Comparison of ENCODE assay signal across 17 mouse cellular contexts in genomic region chr12:102697381-102697780, GRCm38 (mm10). TPM values are rescaled to one million over a fixed set of nuclear protein-coding genes. Genes with fewer than 3 reads are reported as not detected.
A peak's percentile ranks its signal among the peaks of the same experiment; 100 is the strongest.
DNase-seq lines count a peak whose midpoint lies in the region; ATAC-seq lines count a peak whose summit lies in the region.
"Had no signal": no experiment of that assay in that cellular context is flagged by ENCODE, and none has a peak within 500 bp of the region (broad histone marks: within the 10 kb centered on the region; RNA-seq: fewer than 3 reads in every experiment).

No protein-coding gene starts in this region.

- peak; percentile 83 for DNase-seq in heart, adult 11 months
- DNase-seq in heart, postnatal 14 days: no peak
- DNase-seq in midbrain, embryonic 14.5 days: no peak
- no peak for DNase-seq in forebrain, embryonic 11.5 days (ENCODE audit: low spot score)
- DNase-seq in limb, embryonic 10.5 days (ENCODE audit: low spot score): no peak
- DNase-seq in cerebellum, adult 9-10 months: no peak
- no peak for DNase-seq in retina, postnatal 1 day
- DNase-seq: adrenal gland, postnatal 10 days; B cell, adult 2 months; gastrocnemius, postnatal 36 days had no signal

- 77% methylated on average over 7 of the region's 7 CpGs for WGBS in midbrain, embryonic 12.5 days
- WGBS in midbrain, embryonic 14.5 days: 79% methylated on average over 7 of the region's 7 CpGs
- 76% methylated on average over 7 of the region's 7 CpGs for WGBS in forebrain, embryonic 11.5 days
- WGBS in limb, embryonic 10.5 days: 78% methylated on average over 7 of the region's 7 CpGs

- H3K4me3 ChIP-seq in midbrain, embryonic 12.5 days: no peak overlapping the region
- no peak overlapping the region for H3K4me3 ChIP-seq in midbrain, embryonic 14.5 days (replicated peaks; ENCODE audit: low read depth, low read length)
- H3K4me3 ChIP-seq in forebrain, embryonic 11.5 days (ENCODE audit: low read depth, low read length): no peak overlapping the region
- H3K4me3 ChIP-seq in limb, embryonic 10.5 days: no peak overlapping the region
- H3K4me3 ChIP-seq: heart, embryonic 13.5 days; layer of hippocampus, adult 2 months; left cerebral cortex, adult 2 months; limb, embryonic 12.5 days; liver, embryonic 15.5 days had no signal

- no peaks in the 10 kb centered on the region for H3K27me3 ChIP-seq in midbrain, embryonic 12.5 days
- no peaks in the 10 kb centered on the region for H3K27me3 ChIP-seq in midbrain, embryonic 14.5 days (ENCODE audit: control insufficient read depth, insufficient read depth, low read length)
- H3K27me3 ChIP-seq in forebrain, embryonic 11.5 days (ENCODE audit: control insufficient read depth, insufficient read depth, low read length): no peaks in the 10 kb centered on the region
- no peaks in the 10 kb centered on the region for H3K27me3 ChIP-seq in limb, embryonic 10.5 days (ENCODE audit: low read depth, poor library complexity, severe bottlenecking)
- H3K27me3 ChIP-seq: heart, embryonic 13.5 days; limb, embryonic 12.5 days; liver, embryonic 15.5 days had no signal

- no peaks in the 10 kb centered on the region for H3K9me3 ChIP-seq in midbrain, embryonic 12.5 days
- H3K9me3 ChIP-seq in midbrain, embryonic 14.5 days (ENCODE audit: control insufficient read depth, low read length): no peaks in the 10 kb centered on the region
- H3K9me3 ChIP-seq in forebrain, embryonic 11.5 days (ENCODE audit: control insufficient read depth, low read length): no peaks in the 10 kb centered on the region
- H3K9me3 ChIP-seq in limb, embryonic 10.5 days (replicated peaks): no peaks in the 10 kb centered on the region
- H3K9me3 ChIP-seq: heart, embryonic 13.5 days; limb, embryonic 12.5 days; liver, embryonic 15.5 days had no signal

- no peak overlapping the region for H3K9ac ChIP-seq in midbrain, embryonic 12.5 days (replicated peaks)
- no peak overlapping the region for H3K9ac ChIP-seq in midbrain, embryonic 14.5 days (replicated peaks; ENCODE audit: low read length)
- H3K9ac ChIP-seq in forebrain, embryonic 11.5 days (ENCODE audit: low read length): peak overlapping the region; percentile 37; the same call in 1 of the 2 replicates
- H3K9ac ChIP-seq: hindbrain, embryonic 14.5 days; liver, embryonic 15.5 days had no signal

- intact Hi-C loops in heart, postnatal 14 days (cut with DNase I): no loop called here

- H3K4me1 ChIP-seq in midbrain, embryonic 12.5 days: peaks cover 53% of the 10 kb centered on the region
- H3K4me1 ChIP-seq in midbrain, embryonic 14.5 days (ENCODE audit: control insufficient read depth, insufficient read depth, low read length): peaks cover 24% of the 10 kb centered on the region
- peaks cover 28% of the 10 kb centered on the region for H3K4me1 ChIP-seq in forebrain, embryonic 11.5 days (replicated peaks; ENCODE audit: control insufficient read depth, insufficient read depth, low read length)
- peaks cover 60% of the 10 kb centered on the region for H3K4me1 ChIP-seq in limb, embryonic 10.5 days

- ATAC-seq in midbrain, embryonic 12.5 days (ENCODE audit: low FRiP score, low read depth): no peak
- no peak for ATAC-seq in midbrain, embryonic 14.5 days (ENCODE audit: low FRiP score, low TSS enrichment)
- ATAC-seq in forebrain, embryonic 11.5 days (replicated peaks; ENCODE audit: low FRiP score): no peak

- H3K36me3 ChIP-seq in midbrain, embryonic 12.5 days: no peaks in the 10 kb centered on the region
- no peaks in the 10 kb centered on the region for H3K36me3 ChIP-seq in midbrain, embryonic 14.5 days (ENCODE audit: control insufficient read depth, insufficient read depth, low read length)
- no peaks in the 10 kb centered on the region for H3K36me3 ChIP-seq in forebrain, embryonic 11.5 days (ENCODE audit: control insufficient read depth, insufficient read depth, low read length)
- no peaks in the 10 kb centered on the region for H3K36me3 ChIP-seq in limb, embryonic 10.5 days
- H3K36me3 ChIP-seq: heart, embryonic 13.5 days; limb, embryonic 12.5 days; liver, embryonic 15.5 days had no signal

- H3K27ac ChIP-seq in midbrain, embryonic 12.5 days (replicated peaks): 0 out of 2 replicates have a peak overlapping the region, but pooled peaks have one; percentile 25
- H3K27ac ChIP-seq in midbrain, embryonic 14.5 days (replicated peaks; ENCODE audit: low read depth, low read length): no peak overlapping the region
- no peak overlapping the region for H3K27ac ChIP-seq in forebrain, embryonic 11.5 days (ENCODE audit: low read depth, low read length)
- H3K27ac ChIP-seq in limb, embryonic 10.5 days: peak overlapping the region; percentile 79
- H3K27ac ChIP-seq: heart, embryonic 13.5 days; hindbrain, embryonic 14.5 days; liver, embryonic 15.5 days had no signal

- H3K4me2 ChIP-seq in midbrain, embryonic 12.5 days (replicated peaks): no peak overlapping the region
- no peak overlapping the region for H3K4me2 ChIP-seq in midbrain, embryonic 14.5 days (ENCODE audit: low read length)
- no peak overlapping the region for H3K4me2 ChIP-seq in forebrain, embryonic 11.5 days (ENCODE audit: low read depth, low read length, severe bottlenecking)
- H3K4me2 ChIP-seq: heart, embryonic 13.5 days; hindbrain, embryonic 14.5 days; limb, embryonic 12.5 days; liver, embryonic 15.5 days had no signal

RNA-seq across cellular contexts. Expression of gene Itpk1, which starts 7.3 kb away (rescaled TPM):
- 10 to 100 TPM; 10.7 to 13.0 TPM for total RNA-seq in heart, postnatal 14 days (2021)
- 15.4 and 17.2 TPM in 2 replicates for polyA plus RNA-seq in midbrain, embryonic 12.5 days (2016; fragmentation: Nextera tagmentation; extraction: Ambion mirVana)
- 24.0 and 30.1 TPM in 2 replicates for polyA plus RNA-seq in midbrain, embryonic 14.5 days (2014; fragmentation: Nextera tagmentation; extraction: Ambion mirVana)
- 19.6 and 21.5 TPM in 2 replicates for polyA plus RNA-seq in forebrain, embryonic 11.5 days (2014; fragmentation: Nextera tagmentation; extraction: Ambion mirVana)
- 9.7 and 11.0 TPM in 2 replicates for polyA plus RNA-seq in limb, embryonic 10.5 days (2016; fragmentation: Nextera tagmentation; extraction: Ambion mirVana)

RNA-seq across cellular contexts. Expression of gene Moap1, which starts 46.1 kb away (rescaled TPM):
- total RNA-seq in heart, postnatal 14 days (2021): 1 to 10 TPM; 6.3 to 6.6 TPM
- 36.8 and 41.6 TPM in 2 replicates for polyA plus RNA-seq in midbrain, embryonic 12.5 days (2016; fragmentation: Nextera tagmentation; extraction: Ambion mirVana)
- polyA plus RNA-seq in midbrain, embryonic 14.5 days (2014; fragmentation: Nextera tagmentation; extraction: Ambion mirVana): 60.0 and 63.6 TPM in 2 replicates
- 31.9 and 34.4 TPM in 2 replicates for polyA plus RNA-seq in forebrain, embryonic 11.5 days (2014; fragmentation: Nextera tagmentation; extraction: Ambion mirVana)
- 34.8 and 38.8 TPM in 2 replicates for polyA plus RNA-seq in limb, embryonic 10.5 days (2016; fragmentation: Nextera tagmentation; extraction: Ambion mirVana)

RNA-seq across cellular contexts. Expression of gene Tmem251, which starts 46.2 kb away (rescaled TPM):
- total RNA-seq in heart, postnatal 14 days (2021): 1 to 10 TPM; 3.9 to 5.4 TPM
- polyA plus RNA-seq in midbrain, embryonic 12.5 days (2016; fragmentation: Nextera tagmentation; extraction: Ambion mirVana): 12.6 TPM in 2 replicates
- 13.0 and 13.2 TPM in 2 replicates for polyA plus RNA-seq in midbrain, embryonic 14.5 days (2014; fragmentation: Nextera tagmentation; extraction: Ambion mirVana)
- 12.7 and 14.0 TPM in 2 replicates for polyA plus RNA-seq in forebrain, embryonic 11.5 days (2014; fragmentation: Nextera tagmentation; extraction: Ambion mirVana)
- 11.7 TPM in 2 replicates for polyA plus RNA-seq in limb, embryonic 10.5 days (2016; fragmentation: Nextera tagmentation; extraction: Ambion mirVana)

Comparison
In these comparisons a context has a peak if more than half of its experiments do, and no peak if none do; other contexts are left out.
1. H3K27ac ChIP-seq: peak in midbrain, embryonic 12.5 days (single experiment) and limb, embryonic 10.5 days (single experiment); none in midbrain, embryonic 14.5 days (single experiment) and forebrain, embryonic 11.5 days (single experiment).